Mouse (Mus musculus) neutrophil, adult 65 days (primary cell): ENCODE results near the gene Gm6899. TPM values are rescaled to one million over a fixed set of nuclear protein-coding genes. Genes with fewer than 3 reads are reported as not detected.

Experiments used
- total RNA-seq: library from RNA; stranded (reverse); gene quantifications from 2 replicates; pipeline ENCODE4 v1.2.4, GENCODE M21; 2023

The Gm6899 gene
- not detected in 2 replicates for total RNA-seq

GRCm38 (mm10) chr11:26593061-26594059 is at the start of gene Gm6899, which contains the start of gene Vrk2:
Gene Gm6899, plus strand, starts transcription at chr11:26593241.
Gene Vrk2, minus strand, starts transcription at chr11:26593999.

Other genes with a start within 250 kb of the Gm6899 start
- gene Fancl, start 207.1 kb upstream of the Gm6899 start, total RNA-seq = 6.1 and 8.0 TPM in 2 replicates
- gene Vrk2, start 758 bp downstream of the Gm6899 start, total RNA-seq = 24.6 and 32.7 TPM in 2 replicates